Mouse (Mus musculus) lung, adult 2 months (tissue): Measurements from ENCODE around the gene Kdm1a. TPM values are rescaled to one million over a fixed set of nuclear protein-coding genes. Genes with fewer than 3 reads are reported as not detected.

ENCODE experiments used
- DNase-seq: peaks from one replicate; pipeline ENCODE4 v3.0.0; 2022
- H3K4me1 ChIP-seq: fragments of 200-500 bp; 2 replicates; pipeline ENCODE4 v1.6.1; 2011; ENCODE audit warnings: low read length; ENCODE audit not compliant: control insufficient read depth, insufficient read depth
- H3K4me3 ChIP-seq: fragments of 200-500 bp; replicated peaks from 2 replicates; pipeline ENCODE3; 2011; ENCODE audit warnings: low read depth, mild to moderate bottlenecking, control low read depth, low read length; ENCODE audit errors: extremely low read depth
- CTCF ChIP-seq: fragments of 200-500 bp; IDR thresholded peaks from 2 replicates; pipeline ENCODE4 v1.5.1; 2011; ENCODE audit warnings: mild to moderate bottlenecking, low read length, control low read depth; ENCODE audit not compliant: insufficient read depth
- POLR2A ChIP-seq: fragments of 200-500 bp; IDR thresholded peaks from 2 replicates; pipeline ENCODE4 v1.6.1; 2011; ENCODE audit warnings: low read depth, mild to moderate bottlenecking, control low read depth, low read length, borderline replicate concordance; ENCODE audit errors: extremely low read depth
- WGBS: fragments of 180-500 bp; shearing (Covaris S2); methylation state at CpG from one replicate; pipeline ENCODE4 v1.1.7; 2018; 5-methylcytosine and 5-hydroxymethylcytosine counted together
- polyA plus RNA-seq: library from polyadenylated mRNA; depleted of rRNA; stranded (reverse); fragments of >200 nt; gene quantifications from 2 replicates; pipeline ENCODE4 v1.2.3, GENCODE M21; 2012; rRNA removed

Gene Kdm1a
- 21.3 and 24.5 TPM in 2 replicates for polyA plus RNA-seq

DNA sequence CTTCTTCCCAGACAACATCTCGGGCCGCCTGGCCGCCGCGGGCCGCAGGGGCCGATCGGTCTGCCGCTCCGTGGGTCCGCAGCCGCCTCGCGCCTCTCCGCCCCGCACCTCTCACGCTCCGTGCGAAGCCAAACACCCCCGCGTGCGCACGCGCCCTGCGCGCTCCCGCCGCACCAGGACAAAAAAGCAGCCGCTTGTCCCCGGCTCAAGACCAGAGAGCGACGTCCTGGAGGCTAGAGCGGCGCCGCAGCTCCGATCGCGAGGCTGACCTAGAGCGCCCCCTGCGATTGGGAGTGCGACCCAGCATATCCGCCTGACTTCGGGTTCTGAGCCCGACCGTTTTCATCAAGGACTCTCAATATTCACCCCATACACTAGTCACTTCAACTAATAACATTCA, at the start of gene Kdm1a:
Gene Kdm1a (minus strand): TSS at position 156 of the 400 bp plus-strand sequence.
- TF ChIP-seq POLR2A (peak; percentile 79), CTCF (peak; percentile 76)
- DNase-seq: peak; percentile 94
- under 1% methylated on average over 45 of the region's 45 CpGs for WGBS
- Histone ChIP-seq H3K4me1 (peaks cover 11% of the 10 kb centered on the region), H3K4me3 (peak within 1 kb of the TSS; percentile 60)

DNA sequence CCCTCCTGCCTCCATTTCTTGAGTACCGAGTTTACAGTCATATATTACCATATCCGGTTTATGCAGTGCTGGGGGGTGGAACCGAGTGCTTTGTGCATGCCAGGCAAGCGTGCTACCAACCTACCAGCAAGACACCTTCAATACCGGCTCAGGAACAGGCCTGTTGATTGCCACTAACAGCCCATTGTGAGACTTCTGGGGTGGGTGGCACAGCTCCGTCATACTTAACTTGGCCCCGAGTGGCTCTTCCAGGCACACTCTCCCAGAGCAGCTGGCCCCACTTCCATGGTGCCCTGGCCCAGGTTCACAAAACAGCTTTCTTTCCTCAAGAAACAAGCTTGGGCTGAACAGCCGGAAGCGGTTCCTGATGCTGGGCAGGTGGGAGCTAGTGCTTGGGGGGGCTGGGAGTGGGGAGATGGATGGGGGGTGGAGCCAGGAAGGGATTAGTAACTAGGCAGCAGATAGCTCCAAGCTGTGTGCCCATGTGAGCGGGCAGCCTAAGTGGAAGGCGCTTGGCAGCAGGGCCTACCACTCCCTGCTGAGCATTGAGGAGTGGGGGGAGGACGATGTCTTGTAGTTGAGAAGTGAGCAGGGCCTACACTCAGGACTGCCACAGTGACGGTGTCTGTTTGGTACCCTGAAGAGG, 49.5 kb upstream of the Kdm1a start:
- WGBS: 69% methylated on average over 13 of the region's 13 CpGs

DNA sequence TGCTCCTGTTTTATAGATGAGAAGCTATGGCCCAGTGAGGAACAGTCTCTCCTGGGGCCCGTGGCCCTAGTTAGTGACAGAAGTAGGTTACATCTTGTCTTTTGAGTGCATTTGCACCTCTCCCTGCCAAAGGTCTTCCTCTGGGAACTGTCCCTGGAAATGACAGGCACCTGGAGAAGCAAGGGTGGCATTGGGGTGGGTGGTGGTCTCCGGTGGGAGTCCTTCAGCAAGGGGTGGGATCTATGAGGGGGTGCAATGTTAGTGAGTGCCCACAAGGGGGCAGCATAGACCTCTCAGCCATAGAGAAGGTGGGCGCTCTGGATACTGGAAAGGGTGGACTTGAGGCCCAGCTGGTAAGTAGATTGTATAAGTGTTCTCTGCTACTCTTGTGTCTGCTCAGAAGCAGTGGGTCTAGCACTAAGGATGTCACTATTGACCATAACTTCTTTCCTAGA, 48.9 kb upstream of the Kdm1a start:
- H3K4me3 ChIP-seq: no peak overlapping the region
- TF ChIP-seq CTCF (peak; percentile 72), POLR2A (no peak)
- peak; percentile 14 for DNase-seq
- no peaks in the 10 kb centered on the region for H3K4me1 ChIP-seq
- WGBS: 65% methylated on average over 3 of the region's 3 CpGs

More for the DNA sequence above, 49.5 kb upstream of the Kdm1a start:
- no peak for TF ChIP-seq CTCF
- TF ChIP-seq POLR2A: no peak
- Histone ChIP-seq H3K4me3 (no peak overlapping the region), H3K4me1 (no peaks in the 10 kb centered on the region)
- no peak for DNase-seq

DNA sequence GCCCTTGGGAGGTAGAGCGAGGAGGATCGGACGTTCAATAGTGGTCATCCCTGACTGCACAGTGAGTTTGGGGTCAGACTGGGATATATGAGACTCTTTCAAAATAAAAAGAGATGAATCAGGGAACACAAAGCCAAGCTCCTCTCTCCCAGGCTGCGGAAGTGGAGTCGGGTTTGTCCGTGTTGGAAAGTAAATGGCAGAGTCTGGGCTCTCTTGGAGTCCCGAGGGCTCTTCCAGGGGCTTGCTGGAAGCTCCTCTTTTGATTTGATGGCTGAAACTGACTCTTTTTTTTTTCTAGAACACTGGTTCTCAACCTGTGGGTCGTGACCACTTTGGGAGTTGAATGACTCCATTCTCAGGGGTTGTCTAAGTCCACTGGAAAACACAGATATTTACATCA, 47.7 kb upstream of the Kdm1a start:
- no peak for TF ChIP-seq POLR2A
- TF ChIP-seq CTCF: no peak
- H3K4me1 ChIP-seq: no peaks in the 10 kb centered on the region
- DNase-seq: no peak
- 88% methylated on average over 8 of the region's 8 CpGs for WGBS
- H3K4me3 ChIP-seq: no peak overlapping the region

DNA sequence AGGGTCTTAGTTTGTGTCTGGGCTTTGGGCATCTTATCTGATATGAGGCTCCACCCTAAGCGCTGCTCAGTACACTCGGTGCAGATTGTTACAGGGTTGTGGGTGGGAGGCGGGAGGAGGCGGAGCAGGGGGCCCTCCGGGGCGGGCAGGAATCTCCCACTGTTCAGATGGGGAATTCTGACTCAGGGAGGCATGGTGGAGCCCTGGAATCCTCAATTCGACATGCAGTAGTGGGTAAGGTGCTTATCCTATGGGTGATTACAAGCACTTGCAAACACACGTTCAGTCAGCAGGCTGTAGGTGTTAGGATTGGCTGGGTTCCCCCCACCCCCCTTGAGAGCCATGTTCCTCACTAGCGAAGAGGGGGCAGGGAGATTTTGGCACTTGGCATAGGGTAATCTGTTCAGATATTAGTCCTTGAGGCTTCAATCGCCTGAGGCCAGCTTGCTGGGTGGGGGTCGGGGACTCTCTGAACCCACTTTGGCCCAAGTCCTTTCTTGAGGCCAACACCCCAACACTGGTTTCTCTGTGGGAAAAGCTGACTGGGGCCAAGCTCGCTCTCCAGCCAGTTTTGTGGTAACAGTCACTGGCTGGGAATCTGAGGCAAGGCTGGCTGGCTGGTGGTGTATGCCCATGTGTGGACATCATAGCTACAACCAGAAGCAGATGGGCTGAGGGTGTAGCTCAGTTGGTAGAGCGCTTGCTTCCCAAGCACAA, 47.1 kb upstream of the Kdm1a start:
- 41% methylated on average over 13 of the region's 13 CpGs for WGBS
- TF ChIP-seq POLR2A (no peak), CTCF (no peak)
- Histone ChIP-seq H3K4me3 (no peak overlapping the region), H3K4me1 (no peaks in the 10 kb centered on the region)
- no peak for DNase-seq

DNA sequence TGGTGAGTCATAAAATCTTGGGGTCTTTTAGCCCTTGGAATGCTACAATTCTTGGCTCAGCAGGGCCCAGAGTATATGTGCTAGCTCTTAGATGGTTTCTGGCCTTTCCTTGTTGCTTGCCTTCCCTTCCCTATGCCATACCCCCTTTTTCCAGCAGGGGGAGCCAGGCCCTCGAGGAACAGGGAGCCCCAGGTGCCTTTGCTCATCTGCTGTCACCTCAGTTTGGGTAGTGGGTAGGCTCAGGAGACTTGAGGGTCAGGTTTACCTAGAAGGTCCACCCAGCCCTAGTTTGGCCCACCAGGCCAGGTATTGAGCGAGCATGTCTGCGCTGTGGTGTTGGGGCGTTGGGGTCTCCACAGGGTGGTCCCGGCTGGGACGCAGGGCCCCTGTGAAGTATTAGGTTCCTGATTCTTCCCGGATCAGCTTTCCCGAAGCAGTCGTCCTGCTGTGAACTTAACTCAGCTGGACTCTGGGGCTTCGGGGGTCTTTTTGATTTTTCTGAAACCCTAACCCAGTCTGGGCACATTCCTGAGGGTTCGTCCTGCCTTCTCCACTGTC, 46.5 kb upstream of the Kdm1a start:
- DNase-seq: peak; percentile 74
- Histone ChIP-seq H3K4me1 (no peaks in the 10 kb centered on the region), H3K4me3 (no peak overlapping the region)
- no peak for TF ChIP-seq POLR2A
- TF ChIP-seq CTCF: peak; percentile 82
- 17% methylated on average over 11 of the region's 11 CpGs for WGBS

DNA sequence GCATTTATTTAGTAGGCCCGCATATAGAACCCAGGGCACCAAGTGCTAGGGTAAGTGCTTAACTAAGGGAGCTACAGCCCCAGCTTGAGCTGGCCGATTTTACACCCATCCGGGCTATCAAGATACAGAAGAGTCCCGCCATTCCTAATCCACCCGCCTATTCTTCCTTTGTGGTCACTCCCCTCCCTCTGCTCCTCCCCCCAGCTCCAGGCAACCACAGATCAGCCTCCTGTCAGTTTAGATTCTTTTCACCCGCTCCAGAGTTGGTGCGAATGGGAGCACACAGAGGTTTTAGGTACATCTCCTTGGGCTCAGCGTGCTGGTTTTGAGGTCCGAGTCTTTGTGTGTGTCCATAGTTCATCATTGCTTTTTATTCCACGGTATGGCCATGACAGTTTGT, 36.4 kb upstream of the Kdm1a start:
- 15% methylated on average over 10 of the region's 10 CpGs for WGBS
- Histone ChIP-seq H3K4me3 (no peak overlapping the region), H3K4me1 (no peaks in the 10 kb centered on the region)
- no peak for TF ChIP-seq POLR2A
- no peak for TF ChIP-seq CTCF
- DNase-seq: no peak

DNA sequence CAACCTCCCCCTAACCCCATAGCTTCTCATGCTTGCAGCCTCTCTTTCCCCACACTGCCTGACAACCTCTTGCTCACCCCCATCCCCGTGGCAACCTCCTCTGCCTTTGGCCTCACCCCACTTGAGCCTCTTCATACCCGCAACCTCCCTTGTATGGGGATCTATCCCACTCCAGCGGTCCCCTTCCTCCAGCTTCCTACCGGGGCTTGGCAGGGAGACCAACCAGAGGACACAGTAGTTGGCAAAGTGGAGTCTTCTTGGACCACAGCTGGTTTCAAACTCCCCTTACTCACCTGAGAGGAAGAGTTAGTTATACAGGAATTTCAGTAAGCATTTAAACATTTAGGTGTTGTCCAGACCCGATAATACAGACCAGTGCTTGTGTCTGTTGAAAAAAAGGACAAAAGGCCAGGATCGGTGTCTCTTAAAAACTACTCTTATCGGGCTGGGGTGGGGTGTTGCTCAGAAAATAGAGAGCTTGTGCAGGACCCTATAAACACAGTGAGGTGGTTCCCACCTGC, 35.8 kb upstream of the Kdm1a start:
- TF ChIP-seq CTCF (no peak), POLR2A (no peak)
- no peak for DNase-seq
- 51% methylated on average over 7 of the region's 7 CpGs for WGBS
- no peaks in the 10 kb centered on the region for H3K4me1 ChIP-seq
- no peak overlapping the region for H3K4me3 ChIP-seq

DNA sequence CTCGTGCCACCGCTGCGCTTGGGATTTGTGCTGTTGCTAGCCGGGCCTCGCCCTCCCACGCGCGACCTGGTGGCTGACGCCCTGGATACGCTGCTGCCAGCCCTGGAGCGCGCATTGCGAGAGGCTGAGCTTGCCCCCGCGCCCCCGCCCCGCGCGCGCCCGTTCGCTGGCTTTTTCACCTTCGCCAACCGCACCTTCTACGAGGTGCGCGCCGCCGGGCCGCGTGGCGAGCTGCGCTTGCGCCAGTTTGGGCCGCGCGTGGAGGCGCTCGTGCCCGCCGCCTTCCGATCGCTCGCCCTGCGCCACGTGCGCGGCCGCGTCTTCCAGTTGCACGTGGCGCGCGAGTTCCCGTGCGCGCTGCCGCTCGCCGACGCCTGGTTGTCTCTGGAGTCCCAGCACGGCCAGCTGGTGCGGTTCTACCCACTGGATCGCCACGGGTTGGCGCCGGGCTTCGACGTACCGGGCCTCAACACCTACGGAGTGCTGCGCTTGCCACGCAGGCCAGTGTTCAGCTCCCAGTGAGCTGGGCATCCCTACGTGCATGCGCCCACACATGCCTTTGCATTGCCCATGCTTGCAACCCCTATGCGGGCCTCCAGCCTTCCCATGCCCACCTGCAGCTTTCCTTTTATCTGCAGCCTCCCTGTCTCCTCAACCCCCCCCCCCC, 35.2 kb upstream of the Kdm1a start:
- DNase-seq: no peak
- H3K4me3 ChIP-seq: no peak overlapping the region
- WGBS: 3% methylated on average over 76 of the region's 76 CpGs
- H3K4me1 ChIP-seq: no peaks in the 10 kb centered on the region
- TF ChIP-seq CTCF (no peak), POLR2A (no peak)
